Mouse (Mus musculus) intestine, postnatal 0 days (tissue): Measurements from ENCODE around the gene Trmt44. TPM values are rescaled to one million over a fixed set of nuclear protein-coding genes. Genes with fewer than 3 reads are reported as not detected.

Source experiments
- ATAC-seq: fragments of 200-750 bp; cut with Nextera tagmentation; 2 replicates; pipeline ENCODE4 v1.8.0; 2017; ENCODE audit warnings: mild to moderate bottlenecking, moderate TSS enrichment, moderate library complexity
- H3K27ac ChIP-seq: fragments of 300-500 bp; sonication (generic); 2 replicates; pipeline ENCODE4 v1.5.1; 2014; ENCODE audit warnings: mild to moderate bottlenecking, low read depth, low read length, moderate library complexity
- H3K27me3 ChIP-seq: fragments of 300-500 bp; sonication (generic); replicated peaks from 2 replicates; pipeline ENCODE4 v1.6.1; 2014; ENCODE audit warnings: low read length, mixed read lengths; ENCODE audit not compliant: control insufficient read depth, insufficient read depth
- H3K36me3 ChIP-seq: fragments of 300-500 bp; sonication (generic); 2 replicates; pipeline ENCODE4 v1.6.1; 2014; ENCODE audit warnings: mild to moderate bottlenecking, moderate library complexity; ENCODE audit not compliant: control insufficient read depth, insufficient read depth
- H3K4me1 ChIP-seq: fragments of 300-500 bp; sonication (generic); replicated peaks from 2 replicates; pipeline ENCODE4 v1.6.1; 2014; ENCODE audit warnings: antibody characterized with exemption, low read length, mixed read lengths; ENCODE audit not compliant: control insufficient read depth, insufficient read depth
- H3K4me2 ChIP-seq: fragments of 300-500 bp; sonication (generic); replicated peaks from 2 replicates; pipeline ENCODE4 v1.6.1; 2014; ENCODE audit warnings: low read depth, mild to moderate bottlenecking, moderate library complexity
- H3K4me3 ChIP-seq: fragments of 300-500 bp; sonication (generic); 2 replicates; pipeline ENCODE4 v1.5.1; 2014; ENCODE audit warnings: low read depth, low read length
- H3K9ac ChIP-seq: fragments of 300-500 bp; sonication (generic); 2 replicates; pipeline ENCODE4 v1.6.1; 2014; ENCODE audit warnings: mild to moderate bottlenecking, low read depth, low read length
- H3K9me3 ChIP-seq: fragments of 300-500 bp; sonication (generic); 2 replicates; pipeline ENCODE4 v1.6.1; 2016; ENCODE audit warnings: mixed run types; ENCODE audit not compliant: control insufficient read depth
- CTCF ChIP-seq: sonication (generic); IDR thresholded peaks from 2 replicates; pipeline ENCODE4 v1.5.1; 2016; ENCODE audit warnings: low read depth, mild to moderate bottlenecking, control low read depth, antibody characterized with exemption, moderate library complexity
- WGBS: fragments of 180-500 bp; shearing (Covaris S2); extraction: QIAGEN DNeasy Blood & Tissue Kit; methylation state at CpG from one replicate; pipeline ENCODE4 v1.1.7; 2014; 5-methylcytosine and 5-hydroxymethylcytosine counted together
- polyA plus RNA-seq: library from polyadenylated mRNA; unstranded; fragments of >200 nt; fragmentation: Nextera tagmentation; extraction: Ambion mirVana; gene quantifications from 2 replicates; pipeline ENCODE4 v1.2.1, GENCODE M21; 2015

Trmt44 gene
- 3.6 and 4.6 TPM in 2 replicates for polyA plus RNA-seq

DNA sequence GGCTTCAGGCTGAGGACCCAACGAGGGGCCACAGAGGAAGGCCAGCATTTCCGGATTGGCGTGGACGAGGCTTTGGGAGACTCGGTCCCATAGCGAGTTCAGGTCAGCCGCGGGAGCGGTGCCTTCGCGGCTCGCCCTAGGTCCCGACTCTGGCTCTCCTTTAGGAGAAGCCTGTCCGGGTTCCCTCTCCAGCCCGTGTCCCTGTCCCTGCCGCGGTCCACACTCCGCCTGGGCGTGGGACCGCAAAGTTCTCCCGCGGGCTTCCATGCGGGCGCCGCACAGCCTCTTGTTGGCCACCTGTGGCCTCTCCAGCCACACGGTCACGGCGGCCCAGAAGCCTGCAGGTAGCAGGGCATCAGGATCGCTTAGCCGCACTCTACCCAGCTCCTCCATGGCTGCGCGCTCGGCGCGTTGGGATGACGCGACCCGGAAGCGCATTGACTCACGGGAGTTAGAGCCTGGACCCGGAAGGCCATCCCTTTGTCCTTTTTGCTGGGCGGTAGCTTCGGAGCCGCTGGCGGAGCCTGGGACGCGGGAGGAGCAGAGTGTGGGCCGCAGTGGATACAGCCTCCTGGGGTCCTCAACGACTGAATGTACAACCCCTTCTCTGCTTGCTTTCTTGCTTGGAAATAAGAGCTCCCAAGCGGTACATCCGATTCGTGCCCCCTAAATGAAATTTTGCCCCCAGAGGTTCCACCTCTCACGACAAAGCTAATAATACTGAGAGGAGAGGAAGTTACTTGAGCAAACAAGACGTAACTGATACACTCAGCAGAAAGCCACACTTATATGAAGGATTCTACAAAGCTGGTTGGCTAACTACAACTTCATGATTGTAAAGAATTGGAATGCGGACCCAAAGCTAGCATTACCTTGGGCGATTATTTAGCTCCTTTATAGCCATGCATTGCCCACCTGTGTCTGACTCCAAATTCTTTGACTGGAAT is at the start of gene Trmt44:
TSS of gene Trmt44 (minus strand) at position 418 of the 947 bp plus-strand sequence.
- Histone ChIP-seq H3K4me2 (peak within 1 kb of the TSS; percentile 94), H3K9ac (peak within 1 kb of the TSS; percentile 90), H3K9me3 (no peaks in the 10 kb centered on the region)

DNA sequence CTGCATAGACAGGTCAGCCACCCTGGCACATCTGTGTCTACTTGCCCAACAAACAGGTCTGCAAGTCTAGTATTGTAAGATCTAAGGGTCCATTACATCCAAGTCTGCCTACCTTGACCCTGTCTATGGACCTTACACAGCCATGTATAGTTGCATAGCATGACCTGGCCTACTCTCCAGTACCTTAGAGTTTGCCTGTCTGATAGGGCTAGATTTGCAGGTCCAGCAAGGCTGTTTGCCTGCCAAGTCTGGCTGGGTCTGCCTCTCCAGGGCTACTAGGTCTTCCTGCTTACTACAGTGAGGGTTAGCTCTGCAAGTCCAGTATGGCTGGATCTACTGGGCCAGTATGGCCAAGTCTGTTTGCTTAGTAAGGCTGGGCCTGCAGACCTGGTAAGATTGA is 49.0 kb upstream of the Trmt44 start:
- H3K27me3 ChIP-seq: no peaks in the 10 kb centered on the region
- ATAC-seq: no peak
- no peaks in the 10 kb centered on the region for H3K36me3 ChIP-seq
- H3K4me3 ChIP-seq: no peak overlapping the region
- no peak overlapping the region for H3K9ac ChIP-seq
- no peaks in the 10 kb centered on the region for H3K9me3 ChIP-seq
- H3K4me1 ChIP-seq: no peaks in the 10 kb centered on the region
- no peak overlapping the region for H3K27ac ChIP-seq
- no peak overlapping the region for H3K4me2 ChIP-seq
- no peak for TF ChIP-seq CTCF

More for the DNA sequence above, at the start of gene Trmt44:
- Histone ChIP-seq H3K4me3 (peak within 1 kb of the TSS; percentile 93), H3K4me1 (peaks cover 8% of the 10 kb centered on the region; the same call in 1 of the 2 replicates), H3K27ac (peak within 1 kb of the TSS; percentile 76), H3K27me3 (0 out of 2 replicates have a peak, but pooled peaks cover 4% of the 10 kb centered on the region), H3K36me3 (peaks cover 17% of the 10 kb centered on the region)
- ATAC-seq: peak; percentile 91
- TF ChIP-seq CTCF: no peak
- 2% methylated on average over 56 of the region's 56 CpGs for WGBS

DNA sequence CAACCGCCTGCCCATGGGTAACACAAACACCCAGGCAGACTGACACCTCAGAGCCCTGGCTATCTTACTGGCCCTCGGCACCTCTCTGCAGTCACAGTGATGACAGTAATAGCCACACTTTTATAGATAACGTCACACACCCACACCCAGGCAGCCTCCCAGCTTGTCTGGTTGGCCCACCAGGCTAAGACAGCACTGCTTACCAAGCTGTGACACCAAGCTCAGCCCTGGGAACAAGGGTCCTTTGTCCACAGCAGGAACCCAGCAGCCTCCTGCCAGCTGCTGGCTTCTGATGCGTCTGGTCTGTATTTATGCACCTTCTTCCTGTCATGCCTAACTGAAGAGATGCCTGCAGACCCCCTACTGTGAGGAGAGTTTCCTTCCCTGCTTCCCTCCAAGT is 46.2 kb upstream of the Trmt44 start:
- no peak for ATAC-seq
- no peak overlapping the region for H3K27ac ChIP-seq
- no peak overlapping the region for H3K9ac ChIP-seq
- TF ChIP-seq CTCF: no peak
- H3K4me1 ChIP-seq: no peaks in the 10 kb centered on the region
- WGBS: 30% methylated on average over 4 of the region's 4 CpGs
- no peak overlapping the region for H3K4me2 ChIP-seq
- H3K9me3 ChIP-seq: no peaks in the 10 kb centered on the region
- H3K27me3 ChIP-seq: no peaks in the 10 kb centered on the region
- no peaks in the 10 kb centered on the region; the same call in 1 of the 2 replicates for H3K36me3 ChIP-seq
- H3K4me3 ChIP-seq: no peak overlapping the region

GRCm38 (mm10) chr5:35616943-35617342 is 42.1 kb upstream of the Trmt44 start:
- WGBS: 50% methylated on average over 5 of the region's 5 CpGs
- no peak for ATAC-seq

GRCm38 (mm10) chr5:35612722-35613121 is 37.9 kb upstream of the Trmt44 start:
- 86% methylated on average over 8 of the region's 8 CpGs for WGBS
- Histone ChIP-seq H3K27ac (no peak overlapping the region; the same call in 1 of the 2 replicates), H3K9me3 (no peaks in the 10 kb centered on the region), H3K4me3 (no peak overlapping the region), H3K4me2 (no peak overlapping the region), H3K4me1 (0 out of 2 replicates have a peak, but pooled peaks cover 2% of the 10 kb centered on the region), H3K27me3 (no peaks in the 10 kb centered on the region), H3K9ac (no peak overlapping the region), H3K36me3 (peaks cover 28% of the 10 kb centered on the region; the same call in 1 of the 2 replicates)
- no peak for ATAC-seq
- TF ChIP-seq CTCF: no peak

More at GRCm38 (mm10) chr5:35616943-35617342, 42.1 kb upstream of the Trmt44 start:
- H3K4me2 ChIP-seq: no peak overlapping the region
- no peak overlapping the region for H3K27ac ChIP-seq
- no peaks in the 10 kb centered on the region for H3K27me3 ChIP-seq
- H3K4me3 ChIP-seq: no peak overlapping the region
- no peaks in the 10 kb centered on the region for H3K4me1 ChIP-seq
- no peak overlapping the region for H3K9ac ChIP-seq
- H3K36me3 ChIP-seq: peaks cover 7% of the 10 kb centered on the region; the same call in 1 of the 2 replicates
- TF ChIP-seq CTCF: no peak
- H3K9me3 ChIP-seq: no peaks in the 10 kb centered on the region

DNA sequence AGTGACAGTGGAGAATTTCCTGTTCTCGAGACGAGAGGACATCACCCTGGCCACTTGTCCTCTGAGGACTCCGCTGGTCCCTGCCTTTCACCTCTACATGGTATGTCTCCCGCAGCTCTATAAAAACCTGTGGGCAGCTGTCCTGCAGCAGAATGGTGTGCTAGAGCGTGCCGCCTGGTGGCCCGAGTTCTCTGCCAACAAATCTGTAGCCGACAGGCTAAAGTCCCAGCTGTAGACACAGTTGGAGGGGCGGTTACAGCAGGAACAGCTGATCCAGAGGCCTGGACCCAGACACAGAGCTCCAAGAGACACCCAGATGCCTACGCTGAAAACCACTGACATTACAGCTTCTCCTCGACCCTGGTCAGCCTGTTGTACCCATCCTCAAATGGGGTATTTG is 37.0 kb upstream of the Trmt44 start:
- H3K4me3 ChIP-seq: no peak overlapping the region
- H3K27me3 ChIP-seq: no peaks in the 10 kb centered on the region
- no peaks in the 10 kb centered on the region for H3K9me3 ChIP-seq
- 0 out of 2 replicates have a peak, but pooled peaks cover 2% of the 10 kb centered on the region for H3K4me1 ChIP-seq
- no peak for TF ChIP-seq CTCF
- no peak for ATAC-seq
- H3K27ac ChIP-seq: no peak overlapping the region
- whole genome bisulfite sequencing: 77% methylated on average over 11 of the region's 11 CpGs
- peaks cover 28% of the 10 kb centered on the region; the same call in 1 of the 2 replicates for H3K36me3 ChIP-seq
- H3K4me2 ChIP-seq: no peak overlapping the region
- no peak overlapping the region for H3K9ac ChIP-seq
